Mouse (Mus musculus): ENCODE results near the gene Mff. TPM values are rescaled to one million over a fixed set of nuclear protein-coding genes. Genes with fewer than 3 reads are reported as not detected.

The Mff gene
- polyA plus RNA-seq, 1 experiment from 2014 or later, result 220 TPM

DNA sequence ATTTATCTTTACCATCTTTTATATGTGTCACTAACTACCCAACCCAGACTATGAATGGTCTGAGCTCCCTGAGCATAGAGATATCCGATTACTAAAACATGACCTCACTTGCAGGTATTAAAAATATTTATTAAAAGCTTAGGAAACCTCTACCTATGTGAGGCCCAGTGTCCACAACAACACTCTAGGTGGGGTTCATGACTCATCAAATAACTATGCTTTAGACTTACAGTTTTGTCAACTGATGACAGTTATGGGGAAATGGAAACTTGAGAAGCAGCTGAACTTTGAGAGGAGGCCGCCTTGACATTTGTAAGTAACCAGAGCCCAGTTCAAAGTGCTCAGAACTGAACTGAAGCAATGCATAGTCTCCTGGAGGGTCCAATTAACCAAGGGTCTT, 70.5 kb downstream of the Mff start:
- H3K36me3 ChIP-seq (ENCODE audit: control insufficient read depth, insufficient read depth, low read length), result no peaks in the 10 kb centered on the region
- no peak overlapping the region for H3K4me2 ChIP-seq (ENCODE audit: low read depth, low read length)
- DNase-seq (ENCODE audit: low spot score), result peak; percentile 48
- H3K9me3 ChIP-seq (ENCODE audit: control insufficient read depth, low read length), result no peaks in the 10 kb centered on the region
- no peak overlapping the region for H3K9ac ChIP-seq (ENCODE audit: low read depth, low read length)
- peak; percentile 32; the same call in 1 of the 2 replicates for ATAC-seq (ENCODE audit: low read depth)
- no peaks in the 10 kb centered on the region; the same call in 1 of the 2 replicates for H3K4me1 ChIP-seq (ENCODE audit: control insufficient read depth, insufficient read depth, low read length)
- no peak overlapping the region for H3K27ac ChIP-seq (replicated peaks; ENCODE audit: low read depth, low read length)
- no peak overlapping the region for H3K4me3 ChIP-seq (ENCODE audit: low read depth, low read length)
- 69% methylated on average over 2 of the region's 2 CpGs for WGBS
- H3K27me3 ChIP-seq (replicated peaks; ENCODE audit: control insufficient read depth, insufficient read depth, low read length), result no peaks in the 10 kb centered on the region

DNA sequence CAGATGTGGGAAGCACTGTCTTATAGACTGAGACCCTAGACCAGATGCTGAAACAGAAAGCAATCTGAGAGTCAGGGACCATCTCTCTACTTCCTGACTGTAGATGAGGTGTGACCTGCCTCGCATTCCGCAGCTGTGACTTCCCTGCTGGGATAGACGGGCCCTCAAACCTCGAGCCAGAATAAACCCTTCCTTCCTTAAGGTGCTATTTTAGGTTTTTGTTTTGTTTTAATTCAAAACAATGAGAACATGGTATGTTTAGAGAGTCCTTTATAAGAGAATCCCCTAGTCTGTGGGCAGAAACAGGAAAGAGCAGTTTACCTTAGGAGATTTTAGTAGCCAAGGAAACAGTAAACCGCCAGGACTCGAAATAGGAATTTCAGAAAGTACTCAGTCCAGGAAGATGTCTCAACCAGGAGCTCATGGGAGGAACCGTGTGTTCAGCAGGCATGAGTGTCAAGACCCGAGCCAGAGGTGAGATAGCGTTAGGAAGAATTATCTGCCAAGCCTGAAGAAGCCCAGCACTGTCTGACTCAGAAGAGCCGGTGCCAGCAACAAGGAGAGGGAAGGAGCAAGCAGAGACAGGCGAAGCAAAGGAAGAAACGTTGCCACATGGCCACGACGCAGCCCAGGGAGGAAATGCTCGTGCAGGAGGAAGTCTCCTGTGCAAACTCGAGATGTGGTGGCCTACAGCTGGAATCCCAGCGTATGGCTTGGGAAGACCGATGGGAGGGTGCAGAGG, 71.2 kb downstream of the Mff start:
- DNase-seq (ENCODE audit: low spot score) (peak; percentile 34), ATAC-seq (ENCODE audit: low read depth) (peak; percentile 66)
- WGBS, result 54% methylated on average over 18 of the region's 18 CpGs
- Histone ChIP-seq H3K27ac (replicated peaks; ENCODE audit: low read depth, low read length) (no peak overlapping the region), H3K27me3 (replicated peaks; ENCODE audit: control insufficient read depth, insufficient read depth, low read length) (no peaks in the 10 kb centered on the region), H3K9me3 (ENCODE audit: control insufficient read depth, low read length) (no peaks in the 10 kb centered on the region), H3K4me3 (ENCODE audit: low read depth, low read length) (no peak overlapping the region), H3K4me2 (ENCODE audit: low read depth, low read length) (no peak overlapping the region), H3K4me1 (ENCODE audit: control insufficient read depth, insufficient read depth, low read length) (no peaks in the 10 kb centered on the region; the same call in 1 of the 2 replicates), H3K36me3 (ENCODE audit: control insufficient read depth, insufficient read depth, low read length) (no peaks in the 10 kb centered on the region), H3K9ac (ENCODE audit: low read depth, low read length) (no peak overlapping the region)

GRCm38 (mm10) chr1:82797088-82797487, 72.4 kb downstream of the Mff start:
- H3K9ac ChIP-seq (ENCODE audit: low read depth, low read length), result no peak overlapping the region
- ATAC-seq (ENCODE audit: low read depth), result no peak
- WGBS, result 87% methylated on average over 4 of the region's 4 CpGs

DNA sequence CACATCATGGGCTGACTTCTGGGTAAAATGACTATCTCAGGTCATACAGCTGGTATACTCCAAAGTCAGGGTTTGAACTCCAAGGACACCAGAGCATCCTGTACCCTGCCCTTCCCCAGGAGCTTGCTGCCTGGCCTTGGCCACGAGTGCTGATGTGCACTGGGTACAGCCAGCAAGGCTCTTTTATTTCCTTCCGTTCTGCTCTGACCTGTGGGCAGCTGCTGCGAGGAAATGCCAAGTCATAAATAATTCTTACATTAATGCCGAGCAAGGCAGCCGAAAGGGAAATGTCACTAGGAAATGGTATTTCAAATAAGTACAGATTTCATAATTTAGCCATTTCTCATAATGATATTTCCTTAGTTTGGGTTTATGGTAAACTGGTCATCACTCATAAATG, 73.6 kb downstream of the Mff start:
- DNase-seq (ENCODE audit: low spot score) (no peak), ATAC-seq (ENCODE audit: low read depth) (no peak)
- no peak overlapping the region for H3K4me3 ChIP-seq (ENCODE audit: low read depth, low read length)
- H3K27me3 ChIP-seq (replicated peaks; ENCODE audit: control insufficient read depth, insufficient read depth, low read length), result no peaks in the 10 kb centered on the region
- H3K9me3 ChIP-seq (ENCODE audit: control insufficient read depth, low read length), result no peaks in the 10 kb centered on the region
- no peak overlapping the region for H3K9ac ChIP-seq (ENCODE audit: low read depth, low read length)
- H3K27ac ChIP-seq (replicated peaks; ENCODE audit: low read depth, low read length), result no peak overlapping the region
- H3K4me2 ChIP-seq (ENCODE audit: low read depth, low read length), result no peak overlapping the region
- WGBS, result 71% methylated on average over 5 of the region's 5 CpGs
- H3K36me3 ChIP-seq (ENCODE audit: control insufficient read depth, insufficient read depth, low read length), result no peaks in the 10 kb centered on the region
- no peaks in the 10 kb centered on the region; the same call in 1 of the 2 replicates for H3K4me1 ChIP-seq (ENCODE audit: control insufficient read depth, insufficient read depth, low read length)

More at GRCm38 (mm10) chr1:82797088-82797487, 72.4 kb downstream of the Mff start:
- no peak for DNase-seq (ENCODE audit: low spot score)
- H3K4me2 ChIP-seq (ENCODE audit: low read depth, low read length), result no peak overlapping the region
- H3K36me3 ChIP-seq (ENCODE audit: control insufficient read depth, insufficient read depth, low read length), result no peaks in the 10 kb centered on the region
- no peak overlapping the region for H3K4me3 ChIP-seq (ENCODE audit: low read depth, low read length)
- no peaks in the 10 kb centered on the region; the same call in 1 of the 2 replicates for H3K4me1 ChIP-seq (ENCODE audit: control insufficient read depth, insufficient read depth, low read length)
- H3K27me3 ChIP-seq (replicated peaks; ENCODE audit: control insufficient read depth, insufficient read depth, low read length), result no peaks in the 10 kb centered on the region
- H3K27ac ChIP-seq (replicated peaks; ENCODE audit: low read depth, low read length), result no peak overlapping the region
- no peaks in the 10 kb centered on the region for H3K9me3 ChIP-seq (ENCODE audit: control insufficient read depth, low read length)

DNA sequence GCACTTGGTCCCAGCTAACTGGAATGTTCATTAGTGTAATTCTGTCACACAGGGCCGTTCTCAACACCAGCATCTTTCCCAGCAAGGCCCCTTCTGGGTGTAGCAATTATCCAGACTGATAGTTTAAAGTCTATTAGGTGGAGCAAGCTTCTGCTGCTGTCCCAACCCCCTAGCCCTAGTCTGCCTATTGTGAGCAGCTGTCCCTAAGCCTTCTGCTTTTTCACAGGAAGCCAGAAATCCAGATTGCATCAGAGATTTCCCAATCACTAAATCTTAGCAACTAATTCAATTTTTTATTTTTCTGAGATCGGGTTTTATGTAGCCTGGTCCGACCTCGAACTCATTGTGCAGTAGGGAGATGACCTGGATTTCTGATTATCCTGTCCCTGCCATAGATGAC, 74.2 kb downstream of the Mff start:
- ATAC-seq (ENCODE audit: low read depth) (no peak), DNase-seq (ENCODE audit: low spot score) (no peak)
- H3K4me2 ChIP-seq (ENCODE audit: low read depth, low read length), result no peak overlapping the region

GRCm38 (mm10) chr1:82801105-82801783, 76.6 kb downstream of the Mff start:
- no peak overlapping the region for H3K27ac ChIP-seq (replicated peaks; ENCODE audit: low read depth, low read length)

More for the DNA sequence above, 74.2 kb downstream of the Mff start:
- Histone ChIP-seq H3K27me3 (replicated peaks; ENCODE audit: control insufficient read depth, insufficient read depth, low read length) (no peaks in the 10 kb centered on the region), H3K9me3 (ENCODE audit: control insufficient read depth, low read length) (no peaks in the 10 kb centered on the region), H3K36me3 (ENCODE audit: control insufficient read depth, insufficient read depth, low read length) (no peaks in the 10 kb centered on the region), H3K9ac (ENCODE audit: low read depth, low read length) (no peak overlapping the region), H3K4me1 (ENCODE audit: control insufficient read depth, insufficient read depth, low read length) (no peaks in the 10 kb centered on the region; the same call in 1 of the 2 replicates), H3K4me3 (ENCODE audit: low read depth, low read length) (no peak overlapping the region), H3K27ac (replicated peaks; ENCODE audit: low read depth, low read length) (no peak overlapping the region)
- 82% methylated on average over 4 of the region's 4 CpGs for WGBS

More at GRCm38 (mm10) chr1:82801105-82801783, 76.6 kb downstream of the Mff start:
- DNase-seq (ENCODE audit: low spot score), result peak; percentile 66
- no peak for ATAC-seq (ENCODE audit: low read depth)
- H3K4me3 ChIP-seq (ENCODE audit: low read depth, low read length), result no peak overlapping the region
- no peaks in the 10 kb centered on the region for H3K27me3 ChIP-seq (replicated peaks; ENCODE audit: control insufficient read depth, insufficient read depth, low read length)
- H3K9me3 ChIP-seq (ENCODE audit: control insufficient read depth, low read length), result no peaks in the 10 kb centered on the region
- 72% methylated on average over 12 of the region's 12 CpGs for WGBS
- no peaks in the 10 kb centered on the region for H3K36me3 ChIP-seq (ENCODE audit: control insufficient read depth, insufficient read depth, low read length)
- no peaks in the 10 kb centered on the region for H3K4me1 ChIP-seq (ENCODE audit: control insufficient read depth, insufficient read depth, low read length)
- no peak overlapping the region for H3K4me2 ChIP-seq (ENCODE audit: low read depth, low read length)
- H3K9ac ChIP-seq (ENCODE audit: low read depth, low read length), result no peak overlapping the region

Other genes with a start within 250 kb of the Mff start
- 0.14 and 0.19 TPM in 2 replicates for gene Col4a4, start 138.0 kb upstream of the Mff start, polyA plus RNA-seq (2014; fragmentation: Nextera tagmentation; extraction: Ambion mirVana)
- gene Col4a3, start 138.0 kb upstream of the Mff start, polyA plus RNA-seq (2014; fragmentation: Nextera tagmentation; extraction: Ambion mirVana), result 0.13 and 0.24 TPM in 2 replicates
- gene Tm4sf20, start 43.6 kb downstream of the Mff start, polyA plus RNA-seq (2014; fragmentation: Nextera tagmentation; extraction: Ambion mirVana), result 0.11 TPM in 1 of 2 replicates, not detected in the other
- gene Gm47791, start 46.4 kb downstream of the Mff start, polyA plus RNA-seq (2014; fragmentation: Nextera tagmentation; extraction: Ambion mirVana), result not detected in 2 replicates
- 41.9 and 42.4 TPM in 2 replicates for gene Agfg1, start 114.6 kb downstream of the Mff start, polyA plus RNA-seq (2014; fragmentation: Nextera tagmentation; extraction: Ambion mirVana)
- gene A030005L19Rik, start 188.4 kb downstream of the Mff start, polyA plus RNA-seq (2014; fragmentation: Nextera tagmentation; extraction: Ambion mirVana), result 0.26 and 0.58 TPM in 2 replicates
- gene A030014E15Rik, start 200.0 kb downstream of the Mff start, polyA plus RNA-seq (2014; fragmentation: Nextera tagmentation; extraction: Ambion mirVana), result 0.29 TPM in 1 of 2 replicates, not detected in the other
- gene Gm6217, start 206.5 kb downstream of the Mff start, polyA plus RNA-seq (2014; fragmentation: Nextera tagmentation; extraction: Ambion mirVana), result not detected in 2 replicates
- gene A030003K21Rik, start 218.5 kb downstream of the Mff start, polyA plus RNA-seq (2014; fragmentation: Nextera tagmentation; extraction: Ambion mirVana), result not detected in 2 replicates
- not detected in 2 replicates for gene Gm7544, start 231.1 kb downstream of the Mff start, polyA plus RNA-seq (2014; fragmentation: Nextera tagmentation; extraction: Ambion mirVana)
- not detected in 2 replicates for gene Gm47955, start 235.4 kb downstream of the Mff start, polyA plus RNA-seq (2014; fragmentation: Nextera tagmentation; extraction: Ambion mirVana)